Mouse (Mus musculus): ENCODE measurements around the gene Man2a1. TPM values are rescaled to one million over a fixed set of nuclear protein-coding genes. Genes with fewer than 3 reads are reported as not detected.

Man2a1 gene
- total and polyA plus RNA-seq, 2 experiments from 2014 or later: 3.2 to 19.0 TPM

DNA sequence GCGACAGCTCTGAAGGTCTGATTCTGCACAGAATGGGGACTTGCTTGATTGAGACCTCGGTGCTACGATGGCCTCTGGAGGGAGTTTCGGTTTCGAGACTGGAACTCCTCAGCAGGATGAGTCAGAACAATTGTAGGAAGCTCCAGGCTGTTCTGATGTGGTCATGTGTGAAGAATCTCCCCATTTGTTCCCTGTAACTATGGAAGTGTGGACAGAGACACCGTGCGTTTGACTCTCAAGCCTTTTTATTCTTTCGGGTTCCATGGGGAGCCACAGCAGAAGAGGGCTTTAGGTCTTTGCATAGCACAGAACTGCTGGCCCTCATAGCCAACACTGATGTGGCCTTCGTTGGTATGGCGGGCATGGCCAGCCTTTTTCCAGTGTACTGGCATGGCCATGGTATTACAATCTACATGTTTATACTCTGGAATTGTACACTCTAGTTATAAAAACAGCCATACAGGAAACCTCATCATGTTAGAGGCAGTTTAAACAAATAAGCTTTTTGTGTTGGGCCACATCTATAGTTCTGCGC lies 21.9 kb downstream of the Man2a1 start:
- no peak overlapping the region for H3K27ac ChIP-seq (ENCODE audit: low read depth, low read length)
- H3K4me2 ChIP-seq (ENCODE audit: low read depth, low read length, poor library complexity, severe bottlenecking): no peak overlapping the region
- 61% methylated on average over 11 of the region's 11 CpGs for WGBS

DNA sequence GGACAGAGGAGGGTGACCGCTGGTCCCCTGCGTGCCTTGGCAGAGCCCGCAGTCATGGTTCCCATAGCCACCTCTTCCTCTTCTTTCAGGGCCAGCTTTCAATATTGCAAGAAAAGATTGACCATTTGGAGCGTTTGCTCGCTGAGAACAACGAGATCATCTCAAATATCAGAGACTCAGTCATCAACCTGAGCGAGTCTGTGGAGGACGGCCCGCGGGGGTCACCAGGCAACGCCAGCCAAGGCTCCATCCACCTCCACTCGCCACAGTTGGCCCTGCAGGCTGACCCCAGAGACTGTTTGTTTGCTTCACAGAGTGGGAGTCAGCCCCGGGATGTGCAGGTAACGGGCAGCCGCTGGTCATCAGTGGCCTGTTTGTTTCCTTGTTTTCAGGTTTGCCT lies 23.9 kb downstream of the Man2a1 start:
- 92% methylated on average over 15 of the region's 15 CpGs for WGBS

More for the DNA sequence above, 21.9 kb downstream of the Man2a1 start:
- Histone ChIP-seq H3K27me3 (ENCODE audit: insufficient read depth, low read length) (no peaks in the 10 kb centered on the region), H3K9ac (replicated peaks; ENCODE audit: low read length, poor library complexity, severe bottlenecking) (no peak overlapping the region), H3K36me3 (ENCODE audit: insufficient read depth, low read length) (peaks cover 5% of the 10 kb centered on the region), H3K4me1 (ENCODE audit: insufficient read depth, low read length) (no peaks in the 10 kb centered on the region; the same call in 1 of the 2 replicates), H3K9me3 (ENCODE audit: low read length) (no peaks in the 10 kb centered on the region), H3K4me3 (ENCODE audit: low read depth, low read length) (no peak overlapping the region)
- no peak for ATAC-seq (ENCODE audit: low FRiP score)
- no peak for DNase-seq (ENCODE audit: low spot score)
- TF ChIP-seq CTCF (IDR thresholded peaks at IDR 0.05): no peak

DNA sequence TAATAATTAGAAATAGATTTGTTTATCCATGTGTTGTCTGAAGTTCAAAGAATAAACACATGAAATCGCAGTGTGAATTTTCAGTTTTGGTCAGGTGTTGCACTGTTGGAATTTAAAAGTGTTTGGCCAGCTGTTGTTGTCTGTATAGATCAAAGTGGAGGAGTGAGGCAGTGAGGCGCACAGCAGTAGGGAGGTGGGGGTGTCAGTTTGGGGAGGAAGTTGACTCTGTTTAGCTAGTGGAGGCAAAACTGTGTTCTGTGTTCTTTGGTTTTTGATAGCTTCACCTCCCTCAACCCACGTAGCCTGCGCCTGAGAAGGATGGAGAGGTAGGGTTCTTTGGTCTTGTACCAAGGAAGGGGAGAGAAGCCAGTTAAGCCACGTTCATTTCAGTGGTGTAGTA lies 28.3 kb downstream of the Man2a1 start:
- Histone ChIP-seq H3K36me3 (ENCODE audit: insufficient read depth, low read length) (peaks cover 9% of the 10 kb centered on the region), H3K4me3 (ENCODE audit: low read depth, low read length) (no peak overlapping the region), H3K9ac (replicated peaks; ENCODE audit: low read length, poor library complexity, severe bottlenecking) (no peak overlapping the region), H3K4me1 (ENCODE audit: insufficient read depth, low read length) (no peaks in the 10 kb centered on the region), H3K4me2 (ENCODE audit: low read depth, low read length, poor library complexity, severe bottlenecking) (no peak overlapping the region), H3K9me3 (ENCODE audit: low read length) (no peaks in the 10 kb centered on the region), H3K27ac (ENCODE audit: low read depth, low read length) (no peak overlapping the region), H3K27me3 (ENCODE audit: insufficient read depth, low read length) (no peaks in the 10 kb centered on the region)
- TF ChIP-seq CTCF (IDR thresholded peaks at IDR 0.05): no peak
- no peak for DNase-seq (ENCODE audit: low spot score)
- 76% methylated on average over 5 of the region's 5 CpGs for WGBS
- ATAC-seq (ENCODE audit: low FRiP score): no peak

More for the DNA sequence above, 23.9 kb downstream of the Man2a1 start:
- H3K27ac ChIP-seq (ENCODE audit: low read depth, low read length): no peak overlapping the region
- no peak overlapping the region for H3K9ac ChIP-seq (replicated peaks; ENCODE audit: low read length, poor library complexity, severe bottlenecking)
- H3K4me3 ChIP-seq (ENCODE audit: low read depth, low read length): no peak overlapping the region
- H3K4me2 ChIP-seq (ENCODE audit: low read depth, low read length, poor library complexity, severe bottlenecking): no peak overlapping the region
- no peaks in the 10 kb centered on the region for H3K27me3 ChIP-seq (ENCODE audit: insufficient read depth, low read length)
- H3K4me1 ChIP-seq (ENCODE audit: insufficient read depth, low read length): no peaks in the 10 kb centered on the region; the same call in 1 of the 2 replicates
- no peaks in the 10 kb centered on the region for H3K9me3 ChIP-seq (ENCODE audit: low read length)
- DNase-seq (ENCODE audit: low spot score) (no peak), ATAC-seq (ENCODE audit: low FRiP score) (no peak)
- H3K36me3 ChIP-seq (ENCODE audit: insufficient read depth, low read length): peaks cover 5% of the 10 kb centered on the region
- TF ChIP-seq CTCF (IDR thresholded peaks at IDR 0.05): no peak

DNA sequence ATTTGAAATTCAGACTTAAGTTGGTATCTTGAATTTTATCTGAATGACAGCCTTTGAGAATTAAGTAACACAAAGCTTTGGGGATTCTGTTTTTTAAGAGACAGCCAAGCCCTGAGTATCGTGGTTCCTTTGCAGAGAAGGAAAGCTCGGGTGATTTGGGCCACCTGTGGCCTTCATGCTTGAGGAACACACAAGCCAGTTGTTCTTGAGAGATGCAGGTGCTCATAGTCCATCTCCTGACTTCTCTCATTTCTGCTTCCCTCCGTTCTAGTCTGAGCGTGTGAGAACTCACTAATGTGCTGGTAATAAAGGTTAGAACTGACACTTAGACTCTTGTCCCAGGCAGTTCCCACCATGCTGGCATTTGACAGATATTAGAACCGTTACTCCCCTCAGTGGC lies 28.9 kb downstream of the Man2a1 start:
- no peak for DNase-seq (ENCODE audit: low spot score)
- Histone ChIP-seq H3K9me3 (ENCODE audit: low read length) (no peaks in the 10 kb centered on the region), H3K4me2 (ENCODE audit: low read depth, low read length, poor library complexity, severe bottlenecking) (no peak overlapping the region), H3K9ac (replicated peaks; ENCODE audit: low read length, poor library complexity, severe bottlenecking) (no peak overlapping the region), H3K27me3 (ENCODE audit: insufficient read depth, low read length) (no peaks in the 10 kb centered on the region), H3K27ac (ENCODE audit: low read depth, low read length) (no peak overlapping the region), H3K36me3 (ENCODE audit: insufficient read depth, low read length) (peaks cover 9% of the 10 kb centered on the region), H3K4me3 (ENCODE audit: low read depth, low read length) (no peak overlapping the region), H3K4me1 (ENCODE audit: insufficient read depth, low read length) (no peaks in the 10 kb centered on the region)
- ATAC-seq (ENCODE audit: low FRiP score): no peak
- 69% methylated on average over 5 of the region's 5 CpGs for WGBS
- TF ChIP-seq CTCF (IDR thresholded peaks at IDR 0.05): no peak

DNA sequence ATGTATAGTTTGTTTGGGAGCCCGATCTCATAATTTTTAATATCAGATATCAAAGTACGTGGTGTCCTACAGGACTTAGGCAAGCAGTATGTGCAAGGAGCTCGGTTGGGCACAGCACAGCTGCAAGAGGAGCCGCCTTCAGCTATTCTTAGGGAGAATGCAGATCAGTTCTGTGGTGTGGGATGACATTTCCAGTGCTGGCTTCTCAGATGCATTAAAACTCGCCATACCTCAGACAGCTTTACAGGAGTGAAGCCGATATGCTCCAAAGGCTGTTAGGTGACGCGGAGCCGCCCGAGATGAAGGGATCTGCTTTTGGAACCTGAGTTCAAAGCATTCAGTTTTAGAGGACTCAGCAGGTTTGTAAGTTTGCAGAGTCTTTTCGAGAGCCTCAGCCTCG lies 30.0 kb downstream of the Man2a1 start:
- no peak for ATAC-seq (ENCODE audit: low FRiP score)
- H3K9me3 ChIP-seq (ENCODE audit: low read length): no peaks in the 10 kb centered on the region
- 92% methylated on average over 12 of the region's 12 CpGs for WGBS

DNA sequence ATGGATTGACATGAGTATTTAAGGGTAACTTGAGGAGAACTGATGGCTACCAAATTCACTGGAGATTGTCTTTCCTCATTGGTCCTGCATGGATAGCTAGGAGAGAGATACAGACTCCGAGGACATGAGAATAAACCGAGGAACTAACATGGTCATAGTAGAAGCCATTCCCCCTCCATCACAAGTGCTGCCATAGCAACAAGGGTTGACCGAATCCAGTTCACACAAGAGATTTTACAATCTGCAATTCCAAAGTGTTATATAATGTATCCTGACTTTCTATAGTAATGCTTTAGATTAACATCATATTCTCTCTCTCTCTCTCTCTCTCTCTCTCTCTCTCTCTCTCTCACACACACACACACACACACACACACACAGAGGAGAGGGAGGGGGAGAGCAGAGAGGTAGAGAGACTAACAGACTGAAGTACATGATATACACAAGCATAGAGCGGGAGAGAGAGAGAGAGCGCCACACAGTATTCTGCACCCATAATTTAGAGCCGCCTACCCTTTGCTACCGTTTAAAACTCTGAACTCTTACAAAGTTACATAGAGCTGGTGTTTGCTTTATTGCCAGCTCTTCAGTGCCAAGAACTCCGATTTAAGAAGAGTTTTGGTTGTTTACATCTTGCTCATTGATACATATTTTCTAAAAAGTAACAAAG lies 37.5 kb downstream of the Man2a1 start:
- 71% methylated on average over 8 of the region's 8 CpGs for WGBS
- Histone ChIP-seq H3K4me3 (ENCODE audit: low read depth, low read length) (no peak overlapping the region), H3K4me1 (ENCODE audit: insufficient read depth, low read length) (no peaks in the 10 kb centered on the region), H3K4me2 (ENCODE audit: low read depth, low read length, poor library complexity, severe bottlenecking) (no peak overlapping the region), H3K36me3 (ENCODE audit: insufficient read depth, low read length) (no peaks in the 10 kb centered on the region), H3K9me3 (ENCODE audit: low read length) (no peaks in the 10 kb centered on the region), H3K27me3 (ENCODE audit: insufficient read depth, low read length) (no peaks in the 10 kb centered on the region), H3K27ac (ENCODE audit: low read depth, low read length) (no peak overlapping the region), H3K9ac (replicated peaks; ENCODE audit: low read length, poor library complexity, severe bottlenecking) (no peak overlapping the region)
- DNase-seq (ENCODE audit: low spot score): no peak
- no peak for ATAC-seq (ENCODE audit: low FRiP score)
- no peak for TF ChIP-seq CTCF (IDR thresholded peaks at IDR 0.05)

More for the DNA sequence above, 30.0 kb downstream of the Man2a1 start:
- H3K27me3 ChIP-seq (ENCODE audit: insufficient read depth, low read length): no peaks in the 10 kb centered on the region
- no peak overlapping the region for H3K4me3 ChIP-seq (ENCODE audit: low read depth, low read length)
- no peak for DNase-seq (ENCODE audit: low spot score)
- no peak overlapping the region for H3K4me2 ChIP-seq (ENCODE audit: low read depth, low read length, poor library complexity, severe bottlenecking)
- H3K27ac ChIP-seq (ENCODE audit: low read depth, low read length): no peak overlapping the region
- peaks cover 7% of the 10 kb centered on the region for H3K36me3 ChIP-seq (ENCODE audit: insufficient read depth, low read length)
- TF ChIP-seq CTCF (IDR thresholded peaks at IDR 0.05): no peak
- H3K4me1 ChIP-seq (ENCODE audit: insufficient read depth, low read length): no peaks in the 10 kb centered on the region
- H3K9ac ChIP-seq (replicated peaks; ENCODE audit: low read length, poor library complexity, severe bottlenecking): no peak overlapping the region

Measured in midbrain, postnatal 0 days (tissue).